Mouse (Mus musculus) embryonic facial prominence, embryonic 10.5 days (tissue): ENCODE data around the gene Chtf18. TPM values are rescaled to one million over a fixed set of nuclear protein-coding genes. Genes with fewer than 3 reads are reported as not detected.

Experiments used
- DNase-seq: peaks from one replicate; pipeline ENCODE4 v3.0.0-alpha.2; 2017; ENCODE audit warnings: low spot score
- H3K27ac ChIP-seq: fragments of 300-500 bp; sonication (generic); replicated peaks from 2 replicates; pipeline ENCODE4 v1.5.1; 2016; ENCODE audit warnings: mild to moderate bottlenecking
- H3K27me3 ChIP-seq: fragments of 300-500 bp; sonication (generic); replicated peaks from 2 replicates; pipeline ENCODE4 v1.6.1; 2016; ENCODE audit warnings: low read depth, mild to moderate bottlenecking; ENCODE audit not compliant: poor library complexity, severe bottlenecking
- H3K36me3 ChIP-seq: fragments of 300-500 bp; sonication (generic); replicated peaks from 2 replicates; pipeline ENCODE4 v1.6.1; 2016; ENCODE audit warnings: mild to moderate bottlenecking, moderate library complexity
- H3K4me1 ChIP-seq: fragments of 300-500 bp; sonication (generic); 2 replicates; pipeline ENCODE4 v1.6.1; 2016
- H3K4me3 ChIP-seq: fragments of 300-500 bp; sonication (generic); 2 replicates; pipeline ENCODE4 v1.5.1; 2016; ENCODE audit warnings: mild to moderate bottlenecking, moderate library complexity
- H3K9me3 ChIP-seq: fragments of 300-500 bp; sonication (generic); 2 replicates; pipeline ENCODE4 v1.6.1; 2016; ENCODE audit warnings: mild to moderate bottlenecking
- WGBS: fragments of 180-500 bp; shearing (Covaris S2); methylation state at CpG from one replicate; pipeline ENCODE4 v1.1.7; 2016; 5-methylcytosine and 5-hydroxymethylcytosine counted together
- polyA plus RNA-seq: library from polyadenylated mRNA; unstranded; fragments of >200 nt; fragmentation: Nextera tagmentation; extraction: Ambion mirVana; gene quantifications from 2 replicates; pipeline ENCODE4 v1.2.1, GENCODE M21; 2016

Chtf18 gene
- 60.7 and 66.2 TPM in 2 replicates for polyA plus RNA-seq

GRCm38 (mm10) chr17:25727265-25728008 is at the start of gene Chtf18, which contains the start of gene Rpusd1:
TSS of gene Chtf18 (minus strand) at chr17:25727419.
TSS of gene Rpusd1 (plus strand) at chr17:25727670.
- H3K4me1 ChIP-seq = peaks cover 36% of the 10 kb centered on the region

DNA sequence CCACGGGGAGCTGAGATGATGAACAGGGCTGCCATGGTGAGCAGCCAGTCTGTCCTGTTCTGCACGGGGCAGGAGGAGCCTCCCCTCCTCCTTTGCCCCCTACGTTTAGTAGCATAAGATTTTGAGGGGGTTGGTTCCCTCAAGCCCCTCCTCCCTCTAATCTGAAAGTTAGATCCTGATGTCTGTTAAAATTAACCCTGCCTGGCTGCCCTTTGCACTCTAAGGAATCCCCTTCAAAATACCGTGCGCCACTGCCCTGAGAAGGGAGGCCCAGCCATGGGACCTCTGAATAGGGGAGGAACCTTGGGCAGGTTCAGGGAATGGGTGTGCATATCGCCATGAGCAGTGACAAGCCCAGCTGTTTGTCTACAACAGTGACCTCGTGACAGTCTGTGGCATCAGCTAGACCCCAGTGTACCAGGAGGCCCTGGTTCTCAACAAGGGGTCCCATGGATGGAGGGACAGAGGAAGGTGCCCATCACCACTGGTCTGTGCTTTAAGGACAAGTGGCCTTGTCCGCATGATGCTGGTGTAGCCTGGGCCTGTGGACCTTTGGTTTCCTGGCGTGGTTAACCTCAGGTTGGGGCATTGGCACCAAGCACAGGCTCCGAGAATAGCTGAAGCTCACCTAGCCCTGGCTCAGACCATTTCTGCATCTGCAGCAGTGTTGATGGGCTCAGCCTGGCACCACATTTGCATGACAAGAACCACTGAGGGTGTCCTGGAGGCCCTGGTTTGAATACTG is 48.3 kb upstream of the Chtf18 start:
- Histone ChIP-seq H3K4me3 (peak overlapping the region; percentile 16; the same call in 1 of the 2 replicates), H3K4me1 (peaks cover 18% of the 10 kb centered on the region), H3K36me3 (peaks cover 23% of the 10 kb centered on the region), H3K27me3 (no peaks in the 10 kb centered on the region), H3K27ac (no peak overlapping the region), H3K9me3 (no peaks in the 10 kb centered on the region)
- 81% methylated on average over 10 of the region's 10 CpGs for WGBS
- DNase-seq = no peak

More at GRCm38 (mm10) chr17:25727265-25728008, at the start of gene Chtf18, which contains the start of gene Rpusd1:
- Histone ChIP-seq H3K4me3 (peak within 1 kb of the TSS; percentile 83), H3K9me3 (no peaks in the 10 kb centered on the region), H3K27ac (peak within 1 kb of the TSS; percentile 80), H3K36me3 (peaks cover 56% of the 10 kb centered on the region), H3K27me3 (no peaks in the 10 kb centered on the region)
- DNase-seq = peak; percentile 97
- WGBS = 1% methylated on average over 37 of the region's 37 CpGs

DNA sequence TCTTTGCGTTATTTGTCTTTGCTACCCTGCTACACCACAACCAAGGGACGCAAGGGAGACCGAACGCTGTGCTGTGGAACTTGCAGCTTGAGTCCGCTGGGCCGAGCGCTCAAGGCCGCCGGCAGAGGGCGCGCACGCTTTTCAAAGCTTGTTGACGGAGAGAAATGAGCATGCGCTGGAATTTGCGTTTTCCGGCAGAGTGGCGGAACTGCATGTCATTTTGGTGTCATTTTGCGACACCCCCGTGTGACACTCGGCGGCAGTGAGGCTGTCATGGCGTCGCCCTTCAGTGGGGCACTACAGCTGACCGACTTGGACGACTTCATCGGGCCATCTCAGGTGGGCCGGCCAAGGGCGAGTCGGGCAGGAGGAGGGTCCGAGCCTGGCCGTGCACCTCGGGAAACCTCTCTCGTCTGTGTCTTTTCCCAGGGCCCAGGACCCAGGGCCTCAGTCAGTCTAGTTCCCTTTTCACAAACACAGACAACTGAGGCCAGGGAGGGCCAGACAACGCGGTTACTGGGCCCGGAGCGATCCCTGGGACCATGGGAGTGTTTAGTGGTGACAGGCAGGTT is 46.4 kb upstream of the Chtf18 start, which contains the start of gene Narfl:
Gene Narfl, plus strand, starts transcription at position 228 of the 572 bp plus-strand sequence.
- under 1% methylated on average over 37 of the region's 37 CpGs for WGBS
- peak within 1 kb of the TSS; percentile 85 for H3K4me3 ChIP-seq
- peak within 1 kb of the TSS; percentile 82 for H3K27ac ChIP-seq
- H3K9me3 ChIP-seq = no peaks in the 10 kb centered on the region
- H3K27me3 ChIP-seq = peaks cover 8% of the 10 kb centered on the region; the same call in 1 of the 2 replicates
- peaks cover 11% of the 10 kb centered on the region for H3K36me3 ChIP-seq
- peaks cover 18% of the 10 kb centered on the region for H3K4me1 ChIP-seq
- peak; percentile 98 for DNase-seq

DNA sequence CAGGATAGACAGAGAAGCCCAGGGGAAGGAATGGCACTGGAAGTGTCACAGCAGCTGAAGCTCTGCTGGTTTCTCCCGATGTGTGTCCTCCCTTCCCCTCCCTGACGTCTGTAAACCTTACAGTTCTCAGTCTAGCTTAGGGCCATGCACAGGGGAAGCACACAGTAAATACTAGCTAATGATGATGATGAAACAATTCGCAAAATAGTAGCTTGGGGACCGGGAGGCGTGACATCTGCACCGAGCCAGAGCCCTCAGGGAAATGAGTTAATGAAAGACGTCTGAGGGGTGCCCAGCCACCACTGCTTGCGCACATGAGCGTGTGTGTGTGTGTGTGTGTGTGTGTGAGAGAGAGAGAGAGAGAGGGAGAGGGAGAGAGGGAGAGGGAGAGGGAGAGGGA is 42.1 kb upstream of the Chtf18 start:
- no peak overlapping the region for H3K27ac ChIP-seq
- peaks cover 12% of the 10 kb centered on the region for H3K4me1 ChIP-seq
- WGBS = 46% methylated on average over 9 of the region's 9 CpGs
- no peak for DNase-seq
- H3K4me3 ChIP-seq = no peak overlapping the region
- H3K9me3 ChIP-seq = no peaks in the 10 kb centered on the region
- H3K27me3 ChIP-seq = peaks cover 24% of the 10 kb centered on the region
- H3K36me3 ChIP-seq = no peaks in the 10 kb centered on the region

DNA sequence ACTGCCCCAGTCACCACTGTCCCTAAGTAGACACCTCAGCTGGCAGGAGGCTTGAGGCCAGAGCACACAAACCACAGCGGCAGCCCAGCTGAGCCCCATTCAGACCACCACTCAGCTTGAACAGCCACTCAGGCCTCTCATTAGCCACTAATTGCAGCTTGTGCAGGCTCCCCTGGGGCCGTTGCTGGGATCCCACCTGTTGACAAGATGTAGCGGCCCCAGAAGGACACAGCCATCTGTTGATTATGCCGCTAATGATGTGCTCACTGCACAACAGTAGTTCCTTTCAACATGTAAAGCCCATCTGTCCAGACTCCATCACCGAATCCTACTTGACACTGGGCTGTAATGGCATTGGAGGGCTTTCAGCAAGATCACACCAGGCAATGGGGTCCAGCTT is 38.7 kb upstream of the Chtf18 start:
- no peaks in the 10 kb centered on the region for H3K9me3 ChIP-seq
- no peak overlapping the region for H3K4me3 ChIP-seq
- peaks cover 24% of the 10 kb centered on the region for H3K27me3 ChIP-seq
- no peaks in the 10 kb centered on the region for H3K36me3 ChIP-seq
- H3K4me1 ChIP-seq = peaks cover 8% of the 10 kb centered on the region; the same call in 1 of the 2 replicates
- DNase-seq = peak; percentile 62
- no peak overlapping the region for H3K27ac ChIP-seq
- 47% methylated on average over 5 of the region's 5 CpGs for WGBS

- WGBS = 39% methylated on average over 3 of the region's 3 CpGs
Measured at GRCm38 (mm10) chr17:25762591-25762990, 35.4 kb upstream of the Chtf18 start.

DNA sequence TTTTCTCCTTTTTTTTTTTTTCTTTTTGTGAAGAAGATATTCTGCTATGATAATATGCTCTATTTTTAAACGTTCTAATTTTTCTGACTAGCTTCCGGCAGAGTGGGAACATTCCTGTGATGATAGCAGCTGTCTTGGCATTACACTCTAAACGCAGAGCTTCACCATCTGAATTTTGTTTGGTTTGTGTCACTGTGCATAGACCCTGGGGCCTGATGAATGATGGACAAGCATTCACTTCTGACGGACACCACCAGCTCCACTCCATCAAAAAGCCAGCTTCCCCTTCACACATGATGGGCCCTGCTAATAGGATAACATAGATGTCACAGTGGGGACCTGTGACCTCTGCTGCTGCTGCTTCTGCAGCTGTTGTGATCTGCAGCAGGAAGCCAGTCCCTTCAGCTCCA is 34.3 kb upstream of the Chtf18 start:
- H3K4me3 ChIP-seq = no peak overlapping the region
- DNase-seq = no peak
- peaks cover 15% of the 10 kb centered on the region for H3K4me1 ChIP-seq
- H3K36me3 ChIP-seq = no peaks in the 10 kb centered on the region
- H3K9me3 ChIP-seq = no peaks in the 10 kb centered on the region
- peaks cover 5% of the 10 kb centered on the region; the same call in 1 of the 2 replicates for H3K27me3 ChIP-seq
- H3K27ac ChIP-seq = no peak overlapping the region
- WGBS = 43% methylated on average over 4 of the region's 4 CpGs

More at GRCm38 (mm10) chr17:25762591-25762990, 35.4 kb upstream of the Chtf18 start:
- no peak overlapping the region for H3K4me3 ChIP-seq
- H3K9me3 ChIP-seq = no peaks in the 10 kb centered on the region
- no peak overlapping the region for H3K27ac ChIP-seq
- H3K27me3 ChIP-seq = peaks cover 13% of the 10 kb centered on the region; the same call in 1 of the 2 replicates
- H3K36me3 ChIP-seq = no peaks in the 10 kb centered on the region
- H3K4me1 ChIP-seq = peaks cover 9% of the 10 kb centered on the region; the same call in 1 of the 2 replicates
- no peak for DNase-seq

DNA sequence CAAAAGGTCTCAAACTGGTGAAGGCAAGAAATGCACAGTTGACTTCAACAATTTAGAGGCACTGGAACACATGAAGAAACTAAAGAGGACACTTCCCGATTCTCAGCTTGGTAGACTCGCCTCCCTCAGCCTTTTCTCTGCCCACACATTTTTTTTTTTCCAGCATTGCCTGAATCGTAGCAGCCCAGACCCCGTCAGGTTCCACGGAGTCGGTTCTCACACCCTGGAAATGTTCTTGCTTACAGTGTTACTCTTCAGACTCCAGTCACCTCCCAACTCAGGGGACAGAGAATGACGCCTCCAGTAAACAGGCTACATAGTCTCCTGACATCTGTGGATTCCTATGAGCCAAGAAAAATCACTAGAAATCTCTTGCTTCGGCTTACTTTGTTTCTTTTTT is 32.9 kb upstream of the Chtf18 start:
- peaks cover 23% of the 10 kb centered on the region for H3K4me1 ChIP-seq
- DNase-seq = no peak
- H3K36me3 ChIP-seq = no peaks in the 10 kb centered on the region
- H3K27me3 ChIP-seq = peaks cover 5% of the 10 kb centered on the region; the same call in 1 of the 2 replicates
- H3K9me3 ChIP-seq = no peaks in the 10 kb centered on the region
- no peak overlapping the region for H3K4me3 ChIP-seq
- H3K27ac ChIP-seq = no peak overlapping the region
- 78% methylated on average over 8 of the region's 8 CpGs for WGBS

DNA sequence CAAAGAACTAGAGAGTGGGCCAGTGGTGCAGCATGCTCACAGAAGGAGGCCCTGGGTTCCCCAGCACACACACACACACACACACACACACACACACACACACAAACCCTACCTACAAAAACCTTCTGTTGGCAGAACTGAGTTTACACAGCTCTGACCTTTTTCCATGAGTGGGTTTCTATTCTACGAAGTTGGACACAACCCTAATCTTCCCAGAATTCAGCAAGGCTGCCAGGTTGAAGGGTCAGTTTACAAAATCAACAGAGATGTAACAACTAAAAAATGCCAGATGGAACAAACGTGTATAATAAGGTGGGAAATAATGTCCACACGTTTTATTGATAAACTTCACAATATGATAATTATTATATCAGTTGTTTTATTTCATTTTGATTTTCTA is 30.5 kb upstream of the Chtf18 start:
- Histone ChIP-seq H3K4me1 (peaks cover 24% of the 10 kb centered on the region), H3K9me3 (no peaks in the 10 kb centered on the region), H3K4me3 (no peak overlapping the region), H3K27me3 (peaks cover 5% of the 10 kb centered on the region; the same call in 1 of the 2 replicates), H3K27ac (no peak overlapping the region), H3K36me3 (no peaks in the 10 kb centered on the region)
- no peak for DNase-seq
- 68% methylated on average over 3 of the region's 3 CpGs for WGBS

- no peaks in the 10 kb centered on the region for H3K9me3 ChIP-seq
- peaks cover 22% of the 10 kb centered on the region for H3K4me1 ChIP-seq
- peaks cover 5% of the 10 kb centered on the region; the same call in 1 of the 2 replicates for H3K27me3 ChIP-seq
- DNase-seq = no peak
- H3K4me3 ChIP-seq = no peak overlapping the region
- H3K36me3 ChIP-seq = no peaks in the 10 kb centered on the region
- no peak overlapping the region for H3K27ac ChIP-seq
- WGBS = 81% methylated on average over 9 of the region's 9 CpGs
Measured at GRCm38 (mm10) chr17:25756378-25757242, 29.4 kb upstream of the Chtf18 start.

DNA sequence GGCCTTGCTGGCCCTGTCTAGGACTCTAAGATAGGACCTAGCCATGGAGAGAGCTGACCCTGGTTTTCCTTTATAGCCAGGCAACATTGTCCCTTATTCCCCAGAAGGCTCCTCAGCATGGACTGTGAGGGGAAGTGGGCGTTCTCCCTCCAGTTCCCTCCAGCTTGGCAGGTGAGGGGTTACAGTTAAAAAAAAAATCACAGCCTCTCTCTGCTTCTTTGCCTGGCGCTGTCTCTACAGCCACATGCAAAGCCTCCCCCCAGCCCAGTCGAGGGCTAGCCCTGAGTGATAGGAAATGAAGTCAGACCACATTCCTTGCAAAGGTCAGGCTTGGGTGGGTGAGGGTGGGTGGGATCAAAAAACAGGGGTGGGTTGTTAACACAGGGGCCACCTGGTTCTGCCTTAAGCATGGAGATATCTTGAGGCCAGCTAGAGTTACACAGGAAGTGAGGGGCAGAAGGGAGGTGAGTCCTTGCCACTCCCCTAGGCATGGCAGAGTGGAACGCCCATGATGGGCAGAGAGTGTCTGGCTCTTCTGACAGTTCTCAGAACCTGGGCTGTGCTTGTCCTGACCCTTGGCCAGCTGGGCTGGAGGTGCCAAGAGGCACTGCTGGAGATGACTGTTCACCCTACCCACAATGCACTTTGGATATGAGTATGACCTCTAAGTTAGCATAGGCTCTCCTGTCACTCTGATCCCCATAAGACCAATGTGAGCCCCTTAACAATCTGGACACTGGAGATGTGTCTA is 28.6 kb upstream of the Chtf18 start:
- Histone ChIP-seq H3K9me3 (no peaks in the 10 kb centered on the region), H3K4me3 (no peak overlapping the region), H3K27ac (0 out of 2 replicates have a peak overlapping the region, but pooled peaks have one; percentile 8), H3K36me3 (no peaks in the 10 kb centered on the region), H3K27me3 (peaks cover 5% of the 10 kb centered on the region; the same call in 1 of the 2 replicates), H3K4me1 (peaks cover 22% of the 10 kb centered on the region)
- WGBS = 47% methylated on average over 4 of the region's 4 CpGs
- DNase-seq = peak; percentile 46
